ENCODE assay signal across 8 mouse cellular contexts in the genomic region with DNA sequence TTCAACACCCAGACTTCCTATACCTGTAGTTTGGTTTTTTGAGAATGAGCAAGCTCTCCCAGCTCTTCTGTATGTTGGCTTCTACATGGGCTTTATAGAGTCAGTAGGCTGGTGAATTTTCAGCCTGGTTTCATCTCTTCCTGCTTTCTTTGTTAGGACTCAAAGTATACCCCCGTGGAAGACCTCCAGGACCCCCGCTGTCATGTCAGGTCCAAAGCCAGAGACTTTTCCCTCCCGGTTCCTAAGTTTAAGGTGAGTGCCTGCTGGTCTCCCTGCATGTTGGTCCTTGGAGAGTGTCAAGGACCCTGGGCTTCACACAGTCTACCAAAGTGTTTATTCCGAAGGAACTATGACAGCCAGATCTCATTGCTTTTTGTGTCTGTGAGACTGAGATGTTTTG. TPM values are rescaled to one million over a fixed set of nuclear protein-coding genes. Genes with fewer than 3 reads are reported as not detected.
DNase-seq lines count a peak whose midpoint lies in the region; ATAC-seq and TF ChIP-seq lines count a peak whose summit lies in the region.

No protein-coding gene starts in this region.

- H3K27me3 ChIP-seq in kidney, embryonic 16.5 days (ENCODE audit: insufficient read depth, low read length) = no peaks in the 10 kb centered on the region
- no peaks in the 10 kb centered on the region for H3K27me3 ChIP-seq in hindbrain, embryonic 16.5 days (replicated peaks; ENCODE audit: control insufficient read depth, insufficient read depth, low read length)
- H3K27me3 ChIP-seq in midbrain, postnatal 0 days (ENCODE audit: insufficient read depth, low read length) = no peaks in the 10 kb centered on the region

- no peak for ATAC-seq in kidney, embryonic 16.5 days (ENCODE audit: low FRiP score, low TSS enrichment)
- ATAC-seq in hindbrain, embryonic 16.5 days = no peak
- no peak for ATAC-seq in midbrain, postnatal 0 days (ENCODE audit: low FRiP score)

- H3K4me3 ChIP-seq in kidney, embryonic 16.5 days (ENCODE audit: low read length) = peak overlapping the region; percentile 88
- H3K4me3 ChIP-seq in hindbrain, embryonic 16.5 days (ENCODE audit: low read length) = peak overlapping the region; percentile 83
- peak overlapping the region; percentile 78 for H3K4me3 ChIP-seq in midbrain, postnatal 0 days (ENCODE audit: low read depth, low read length)

- H3K27ac ChIP-seq in kidney, embryonic 16.5 days (ENCODE audit: low read length) = no peak overlapping the region
- H3K27ac ChIP-seq in hindbrain, embryonic 16.5 days (ENCODE audit: low read depth, low read length) = no peak overlapping the region
- peak overlapping the region; percentile 99; the same call in 1 of the 2 replicates for H3K27ac ChIP-seq in midbrain, postnatal 0 days (ENCODE audit: low read depth, low read length)

- WGBS in kidney, embryonic 16.5 days = 83% methylated on average over 4 of the region's 4 CpGs
- WGBS in hindbrain, embryonic 16.5 days = 83% methylated on average over 4 of the region's 4 CpGs
- WGBS in midbrain, postnatal 0 days = 75% methylated on average over 4 of the region's 4 CpGs

- H3K36me3 ChIP-seq in kidney, embryonic 16.5 days (ENCODE audit: insufficient read depth, low read length) = peaks cover 33% of the 10 kb centered on the region
- peaks cover 20% of the 10 kb centered on the region for H3K36me3 ChIP-seq in hindbrain, embryonic 16.5 days (ENCODE audit: control insufficient read depth, insufficient read depth, low read length)
- peaks cover 24% of the 10 kb centered on the region for H3K36me3 ChIP-seq in midbrain, postnatal 0 days (ENCODE audit: insufficient read depth, low read length)

- peak overlapping the region; percentile 76 for H3K4me2 ChIP-seq in kidney, embryonic 16.5 days (replicated peaks; ENCODE audit: low read depth, low read length)
- H3K4me2 ChIP-seq in hindbrain, embryonic 16.5 days (ENCODE audit: low read length) = peak overlapping the region; percentile 76
- H3K4me2 ChIP-seq in midbrain, postnatal 0 days (ENCODE audit: low read depth, low read length, poor library complexity, severe bottlenecking) = peak overlapping the region; percentile 89

- H3K9ac ChIP-seq in kidney, embryonic 16.5 days (replicated peaks; ENCODE audit: low read length) = peak overlapping the region; percentile 92
- peak overlapping the region; percentile 92 for H3K9ac ChIP-seq in hindbrain, embryonic 16.5 days (ENCODE audit: low read depth, low read length)
- H3K9ac ChIP-seq in midbrain, postnatal 0 days (replicated peaks; ENCODE audit: low read length, poor library complexity, severe bottlenecking) = peak overlapping the region; percentile 90

- no peak for DNase-seq in kidney, adult 9 months
- peak; percentile 24 to 54 for DNase-seq in cerebellum, postnatal 25 days
- no peak for DNase-seq in midbrain, postnatal 0 days (ENCODE audit: low spot score)
- no peak for DNase-seq in urinary bladder, postnatal 10 days (ENCODE audit: low spot score)
- no peak for DNase-seq in adrenal gland, postnatal 4 days (ENCODE audit: low spot score in 2 of 2)
- no peak for DNase-seq in thymus, adult 18-20 months

- no peak for TF ChIP-seq CTCF in midbrain, postnatal 0 days (IDR thresholded peaks at IDR 0.05)

- peaks cover 10% of the 10 kb centered on the region for H3K4me1 ChIP-seq in kidney, embryonic 16.5 days (ENCODE audit: insufficient read depth, low read length)
- peaks cover 13% of the 10 kb centered on the region for H3K4me1 ChIP-seq in hindbrain, embryonic 16.5 days (ENCODE audit: control insufficient read depth, insufficient read depth, low read depth, low read length)
- H3K4me1 ChIP-seq in midbrain, postnatal 0 days (ENCODE audit: insufficient read depth, low read length) = no peaks in the 10 kb centered on the region

- no peaks in the 10 kb centered on the region for H3K9me3 ChIP-seq in kidney, embryonic 16.5 days (ENCODE audit: low read length)
- H3K9me3 ChIP-seq in hindbrain, embryonic 16.5 days (ENCODE audit: control insufficient read depth, low read length) = no peaks in the 10 kb centered on the region
- H3K9me3 ChIP-seq in midbrain, postnatal 0 days (ENCODE audit: low read length) = no peaks in the 10 kb centered on the region

RNA-seq across cellular contexts. Expression of gene Setd1a, which starts 1.9 kb away (rescaled TPM):
- polyA plus RNA-seq in kidney, embryonic 16.5 days (2015; fragmentation: Nextera tagmentation; extraction: Ambion mirVana) = 18.9 and 19.4 TPM in 2 replicates
- polyA plus RNA-seq in hindbrain, embryonic 16.5 days (2015; fragmentation: Nextera tagmentation; extraction: Ambion mirVana) = 12.8 and 14.6 TPM in 2 replicates
- total RNA-seq in midbrain, postnatal 0 days (2014; rRNA removed) = 18.0 and 19.8 TPM in 2 replicates
- polyA plus RNA-seq in midbrain, postnatal 0 days (2015; fragmentation: Nextera tagmentation; extraction: Ambion mirVana) = 12.7 and 16.4 TPM in 2 replicates
- 10 to 100 TPM; 63.9 to 64.9 TPM for total RNA-seq in adrenal gland, postnatal 4 days (2021)

RNA-seq across cellular contexts. Expression of gene Gm49388, which starts 7.1 kb away (rescaled TPM):
- polyA plus RNA-seq in kidney, embryonic 16.5 days (2015; fragmentation: Nextera tagmentation; extraction: Ambion mirVana) = not detected in 2 replicates
- not detected in 2 replicates for polyA plus RNA-seq in hindbrain, embryonic 16.5 days (2015; fragmentation: Nextera tagmentation; extraction: Ambion mirVana)
- not detected in 2 replicates for total RNA-seq in midbrain, postnatal 0 days (2014; rRNA removed)
- not detected in 2 replicates for polyA plus RNA-seq in midbrain, postnatal 0 days (2015; fragmentation: Nextera tagmentation; extraction: Ambion mirVana)
- total RNA-seq in adrenal gland, postnatal 4 days (2021) = 1 to 10 TPM; 6.2 to 8.1 TPM

RNA-seq across cellular contexts. Expression of gene Orai3, which starts 8.7 kb away (rescaled TPM):
- polyA plus RNA-seq in kidney, embryonic 16.5 days (2015; fragmentation: Nextera tagmentation; extraction: Ambion mirVana) = 31.2 and 34.8 TPM in 2 replicates
- polyA plus RNA-seq in hindbrain, embryonic 16.5 days (2015; fragmentation: Nextera tagmentation; extraction: Ambion mirVana) = 10.4 and 11.3 TPM in 2 replicates
- total RNA-seq in midbrain, postnatal 0 days (2014; rRNA removed) = 14.8 and 17.6 TPM in 2 replicates
- 9.9 and 10.0 TPM in 2 replicates for polyA plus RNA-seq in midbrain, postnatal 0 days (2015; fragmentation: Nextera tagmentation; extraction: Ambion mirVana)
- 10 to 100 TPM; 26.7 to 28.9 TPM for total RNA-seq in adrenal gland, postnatal 4 days (2021)

RNA-seq across cellular contexts. Expression of gene Hsd3b7, which starts 22.1 kb away (rescaled TPM):
- 28.2 and 33.2 TPM in 2 replicates for polyA plus RNA-seq in kidney, embryonic 16.5 days (2015; fragmentation: Nextera tagmentation; extraction: Ambion mirVana)
- 11.9 and 12.1 TPM in 2 replicates for polyA plus RNA-seq in hindbrain, embryonic 16.5 days (2015; fragmentation: Nextera tagmentation; extraction: Ambion mirVana)
- total RNA-seq in midbrain, postnatal 0 days (2014; rRNA removed) = 7.1 and 12.8 TPM in 2 replicates
- 8.6 and 11.3 TPM in 2 replicates for polyA plus RNA-seq in midbrain, postnatal 0 days (2015; fragmentation: Nextera tagmentation; extraction: Ambion mirVana)
- total RNA-seq in adrenal gland, postnatal 4 days (2021) = 10 to 100 TPM; 36.9 to 49.1 TPM

RNA-seq across cellular contexts. Expression of gene Fbxl19, which starts 34.0 kb away (rescaled TPM):
- 5.4 TPM in 2 replicates for polyA plus RNA-seq in kidney, embryonic 16.5 days (2015; fragmentation: Nextera tagmentation; extraction: Ambion mirVana)
- polyA plus RNA-seq in hindbrain, embryonic 16.5 days (2015; fragmentation: Nextera tagmentation; extraction: Ambion mirVana) = 6.8 TPM in 2 replicates
- total RNA-seq in midbrain, postnatal 0 days (2014; rRNA removed) = 207 and 221 TPM in 2 replicates
- 5.9 and 8.3 TPM in 2 replicates for polyA plus RNA-seq in midbrain, postnatal 0 days (2015; fragmentation: Nextera tagmentation; extraction: Ambion mirVana)
- 10 to 100 TPM; 24.6 to 26.0 TPM for total RNA-seq in adrenal gland, postnatal 4 days (2021)

Comparison
In these comparisons a context has a peak if more than half of its experiments do, and no peak if none do; other contexts are left out.
1. DNase-seq: peak in cerebellum, postnatal 25 days (2 of 2); none in kidney, adult 9 months (single experiment), midbrain, postnatal 0 days (single experiment), urinary bladder, postnatal 10 days (single experiment), adrenal gland, postnatal 4 days (0 of 2) and thymus, adult 18-20 months (0 of 2).
2. Peak in every context shown above with its lines, with median percentiles within 50 percentile points of each other: H3K4me2 ChIP-seq, H3K4me3 ChIP-seq and H3K9ac ChIP-seq.